Mouse (Mus musculus): ENCODE results near the gene Astn2.
A peak's percentile ranks its signal among the peaks of the same experiment; 100 is the strongest.

The Astn2 gene

DNA sequence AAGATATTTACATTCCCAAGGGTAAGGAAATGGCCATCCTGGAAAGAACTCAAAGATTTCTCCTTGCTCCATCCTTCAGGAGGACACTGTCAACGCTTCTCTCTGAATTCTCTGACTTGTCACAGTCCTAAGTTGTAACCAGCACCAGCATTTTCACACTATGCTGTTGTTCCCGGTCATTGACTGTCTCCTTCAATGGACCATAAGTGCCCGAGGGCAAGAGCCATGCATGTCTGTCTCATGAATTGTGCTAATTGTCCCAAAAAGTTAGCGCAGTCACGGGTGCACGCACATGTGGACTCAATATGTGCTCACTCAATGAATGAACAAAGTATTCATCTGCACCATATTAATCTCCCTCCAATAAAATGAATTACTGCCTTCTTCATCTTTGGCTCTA lies 741.2 kb downstream of the Astn2 start:
- no peak for DNase-seq

DNA sequence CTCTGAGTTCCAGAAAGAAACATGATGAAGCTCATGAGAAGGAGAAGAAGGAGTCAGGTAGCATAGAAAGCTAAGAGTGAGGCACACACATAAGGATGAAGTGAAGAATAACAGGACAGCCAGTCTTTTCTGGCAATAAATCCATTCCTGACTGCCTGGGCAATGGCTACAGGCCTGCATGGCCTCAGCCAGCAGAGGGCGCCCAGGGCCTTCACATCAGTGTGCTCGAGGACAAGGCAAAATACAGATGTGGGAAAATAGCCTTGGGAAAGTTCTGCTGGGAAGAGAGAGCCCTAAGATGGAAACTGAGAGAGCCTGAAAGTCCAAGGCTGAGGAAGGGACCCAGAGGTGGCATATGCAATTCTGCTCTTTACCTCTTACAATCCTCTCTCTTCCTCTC lies 749.7 kb downstream of the Astn2 start:
- peak; percentile 15 to 35 for DNase-seq

DNA sequence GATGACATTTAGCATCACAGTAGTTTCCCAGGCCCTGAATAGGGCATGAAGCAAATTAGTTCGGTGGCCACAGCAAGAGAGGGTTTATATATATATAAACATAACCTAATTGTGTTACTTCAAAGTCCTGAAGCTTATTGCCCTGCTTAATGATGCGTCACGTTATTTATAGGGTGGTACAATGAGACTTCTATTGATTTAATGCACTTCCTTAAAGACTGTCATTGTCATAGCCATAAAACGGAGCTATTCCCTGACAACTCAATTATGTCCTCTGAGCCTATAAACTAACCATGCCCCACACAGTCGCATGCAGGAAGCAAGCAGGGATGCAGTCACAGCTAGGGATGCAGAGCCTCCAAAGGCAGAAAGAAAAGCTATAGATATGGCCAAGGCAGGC lies 761.8 kb downstream of the Astn2 start:
- no peak for DNase-seq

DNA sequence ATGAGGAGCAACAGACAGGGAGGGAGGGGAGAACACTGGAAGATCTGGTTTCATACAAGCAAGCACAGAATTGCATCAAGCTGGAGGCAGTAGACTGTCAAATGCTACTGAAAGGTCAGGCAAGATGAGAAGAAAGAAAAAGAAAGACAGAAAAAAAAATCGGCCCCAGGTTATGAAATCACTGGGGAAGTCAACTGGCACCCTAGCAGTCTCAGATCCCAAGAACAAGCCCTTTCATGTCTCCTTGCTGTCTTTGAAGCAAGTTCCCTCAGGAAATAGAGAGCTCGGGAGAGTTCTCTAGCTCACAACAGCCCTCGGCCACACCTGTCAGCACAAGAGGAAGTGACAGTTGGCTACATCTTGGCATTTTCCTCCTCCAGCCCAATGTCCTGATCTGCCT lies 766.2 kb downstream of the Astn2 start:
- no peak for DNase-seq

DNA sequence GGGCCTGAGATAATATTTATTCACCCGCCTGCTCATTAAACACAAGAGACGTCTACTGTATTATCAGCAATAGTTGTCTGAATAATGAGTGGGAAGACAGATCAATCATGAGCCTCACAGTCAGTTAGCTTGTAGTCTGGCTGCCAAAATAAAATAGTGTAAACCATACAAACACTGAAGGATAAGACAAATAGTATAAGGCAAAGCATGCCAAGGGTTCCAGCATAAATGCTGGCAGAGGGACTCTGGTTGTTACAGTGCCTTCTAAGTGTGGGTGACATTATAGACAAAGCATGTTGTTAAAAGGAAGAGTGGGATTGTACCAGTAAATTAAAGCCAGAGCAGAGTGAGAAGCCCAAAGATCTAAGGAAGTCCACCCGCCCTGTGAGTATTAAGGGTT lies 784.3 kb downstream of the Astn2 start:
- DNase-seq = no peak

DNA sequence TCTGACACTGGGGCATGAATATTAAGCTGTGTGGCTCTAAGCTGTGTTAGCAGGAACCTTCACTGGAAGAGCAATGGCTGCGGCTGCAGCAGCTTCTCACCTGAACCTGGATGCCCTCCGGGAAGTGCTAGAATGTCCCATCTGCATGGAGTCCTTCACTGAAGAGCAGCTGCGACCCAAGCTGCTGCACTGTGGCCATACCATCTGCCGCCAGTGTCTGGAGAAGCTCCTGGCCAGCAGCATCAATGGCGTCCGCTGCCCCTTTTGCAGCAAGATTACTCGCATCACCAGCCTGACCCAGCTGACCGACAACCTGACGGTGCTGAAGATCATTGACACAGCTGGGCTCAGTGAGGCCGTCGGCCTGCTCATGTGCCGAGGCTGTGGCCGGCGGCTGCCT lies 791.3 kb downstream of the Astn2 start:
- no peak for DNase-seq

DNA sequence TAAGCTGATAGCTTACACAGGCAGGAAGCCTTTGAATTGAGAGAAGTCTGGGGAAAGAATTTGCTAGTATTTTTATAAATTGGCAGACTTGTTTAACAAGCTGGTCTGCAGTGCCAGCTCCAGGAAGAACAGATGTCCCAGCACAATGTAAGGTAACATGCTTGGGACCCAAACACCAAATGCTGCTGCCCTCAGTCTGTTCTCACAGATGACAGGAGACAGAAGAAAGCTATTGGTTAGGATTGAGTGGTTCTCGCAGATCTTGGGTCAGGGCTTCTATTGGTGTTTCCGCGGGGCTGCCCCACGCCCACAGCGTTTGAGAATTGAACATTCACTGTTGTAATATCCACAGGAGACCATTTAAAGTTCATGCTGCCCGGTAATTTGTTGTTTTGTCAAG lies 793.5 kb downstream of the Astn2 start:
- no peak for DNase-seq

DNA sequence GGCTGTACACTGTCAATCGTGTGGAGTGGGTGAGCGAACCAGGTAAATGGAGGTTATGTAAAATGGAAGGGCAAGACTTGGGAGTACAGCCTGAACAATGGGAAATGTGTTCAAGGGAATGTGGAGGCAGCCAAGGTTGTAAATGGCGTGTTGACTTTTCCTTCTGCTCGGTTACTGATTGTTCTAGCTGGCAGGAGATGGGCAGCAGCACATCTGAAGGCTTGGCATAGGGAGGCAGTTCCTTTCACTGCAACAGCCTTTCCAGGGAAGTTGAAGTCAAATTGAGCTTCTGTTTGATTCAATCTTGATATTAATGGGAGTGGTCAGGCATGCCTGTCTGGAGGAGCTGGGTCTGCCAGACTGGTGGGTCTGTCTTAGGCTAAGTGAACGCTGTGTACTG lies 794.1 kb downstream of the Astn2 start:
- no peak for DNase-seq

DNA sequence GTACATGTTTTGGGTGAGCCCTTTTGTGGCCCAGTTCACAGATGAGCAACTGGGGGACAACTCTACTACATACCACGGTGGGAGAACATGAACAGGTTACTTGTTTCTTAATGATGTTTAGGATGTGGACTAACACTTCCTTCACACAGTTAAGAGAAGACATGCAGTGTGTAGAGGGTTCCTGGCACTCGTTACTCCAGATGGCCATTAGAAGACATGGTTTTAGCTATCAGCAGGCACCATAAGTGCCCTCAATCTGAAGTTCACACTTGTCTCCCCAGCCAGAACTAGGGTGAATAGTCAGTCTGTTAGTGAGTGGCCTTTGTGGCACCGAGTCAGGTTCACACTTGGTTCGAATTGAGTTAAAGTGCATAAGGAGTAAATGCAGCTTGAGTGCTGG lies 796.3 kb downstream of the Astn2 start:
- DNase-seq = no peak

DNA sequence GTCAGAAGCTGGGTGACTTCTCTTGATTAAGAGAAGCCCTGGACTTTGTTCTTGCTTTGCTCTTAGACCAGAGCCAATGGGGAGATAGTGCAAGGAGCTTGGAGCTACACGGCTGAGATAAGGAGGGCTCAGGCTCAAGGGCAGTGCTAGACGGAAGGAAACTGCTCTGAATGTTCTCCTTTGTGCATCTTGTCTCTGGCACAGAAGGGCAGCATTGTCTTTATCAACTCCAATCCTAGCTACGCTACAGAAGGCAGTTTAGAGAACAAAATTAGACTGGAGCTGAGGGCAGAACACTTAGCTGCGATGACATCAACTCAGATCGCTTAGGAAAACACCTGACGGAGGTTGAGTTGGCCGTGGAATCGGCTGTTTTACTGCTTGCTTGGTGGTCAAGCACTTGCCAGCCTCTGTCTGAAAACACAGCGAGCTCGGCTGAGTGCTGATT lies 797.2 kb downstream of the Astn2 start:
- DNase-seq = no peak

DNA sequence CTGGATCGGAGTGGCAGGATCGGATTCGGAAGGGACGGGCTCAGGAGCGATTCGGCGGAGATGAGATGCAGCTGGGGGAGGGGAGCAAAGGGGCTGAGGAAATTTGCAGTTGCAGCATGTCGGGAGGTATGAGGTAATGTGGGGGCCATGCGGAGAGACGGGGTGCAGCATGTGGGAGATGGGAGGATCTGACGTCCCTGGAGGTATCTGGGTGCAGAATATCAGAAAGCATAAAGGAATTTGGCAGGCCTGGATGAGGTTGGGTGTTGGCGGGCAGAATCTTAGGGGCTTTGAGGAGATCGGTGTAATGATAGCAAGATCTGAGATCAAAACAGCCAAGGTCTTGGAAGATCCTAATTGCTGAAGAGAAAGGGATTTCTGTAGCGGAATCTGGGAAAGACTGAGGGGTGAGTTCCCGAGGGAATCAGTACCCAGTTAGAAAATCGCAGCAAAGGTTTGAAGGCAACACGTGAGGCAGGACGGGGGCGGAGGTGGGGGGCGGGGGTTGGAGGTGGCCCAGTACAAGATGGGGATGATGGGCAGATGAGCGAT lies 799.2 kb downstream of the Astn2 start:
- no peak for DNase-seq

DNA sequence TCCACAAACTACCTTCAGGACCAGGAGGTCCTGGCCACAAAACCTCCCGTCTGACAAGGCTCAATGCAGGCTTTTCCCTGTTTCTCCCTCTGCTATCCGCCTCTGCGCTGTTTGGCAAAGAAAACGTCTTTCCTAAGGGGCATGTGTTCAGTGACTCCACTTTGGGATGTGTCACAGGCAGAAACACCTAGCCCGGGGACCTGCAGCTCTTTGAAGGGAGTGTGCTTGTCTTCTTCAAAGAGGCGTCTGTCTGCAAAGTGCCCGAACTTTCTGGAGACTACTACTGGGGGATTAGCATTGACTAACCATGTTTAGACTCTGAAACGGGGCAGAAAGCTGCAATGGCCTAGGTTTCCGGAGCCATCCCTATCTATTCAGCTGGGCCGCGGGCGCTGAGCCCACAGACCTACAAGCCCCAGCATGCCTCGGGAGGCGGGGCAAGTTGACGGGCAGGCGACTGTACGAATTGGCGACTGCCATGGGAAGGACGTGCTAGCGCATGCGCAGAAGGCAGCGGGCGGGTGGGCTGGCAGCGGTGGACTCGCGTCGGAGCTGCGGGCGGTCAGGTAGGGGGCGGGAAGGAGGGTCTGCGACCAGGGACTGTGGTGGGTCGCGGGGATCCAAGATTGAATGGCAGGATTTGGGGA lies 799.8 kb downstream of the Astn2 start, which contains the start of gene Trim32:
Gene Trim32, plus strand, starts transcription at position 483 of the 647 bp plus-strand sequence.
- peak; percentile 97 to 98 for DNase-seq

DNA sequence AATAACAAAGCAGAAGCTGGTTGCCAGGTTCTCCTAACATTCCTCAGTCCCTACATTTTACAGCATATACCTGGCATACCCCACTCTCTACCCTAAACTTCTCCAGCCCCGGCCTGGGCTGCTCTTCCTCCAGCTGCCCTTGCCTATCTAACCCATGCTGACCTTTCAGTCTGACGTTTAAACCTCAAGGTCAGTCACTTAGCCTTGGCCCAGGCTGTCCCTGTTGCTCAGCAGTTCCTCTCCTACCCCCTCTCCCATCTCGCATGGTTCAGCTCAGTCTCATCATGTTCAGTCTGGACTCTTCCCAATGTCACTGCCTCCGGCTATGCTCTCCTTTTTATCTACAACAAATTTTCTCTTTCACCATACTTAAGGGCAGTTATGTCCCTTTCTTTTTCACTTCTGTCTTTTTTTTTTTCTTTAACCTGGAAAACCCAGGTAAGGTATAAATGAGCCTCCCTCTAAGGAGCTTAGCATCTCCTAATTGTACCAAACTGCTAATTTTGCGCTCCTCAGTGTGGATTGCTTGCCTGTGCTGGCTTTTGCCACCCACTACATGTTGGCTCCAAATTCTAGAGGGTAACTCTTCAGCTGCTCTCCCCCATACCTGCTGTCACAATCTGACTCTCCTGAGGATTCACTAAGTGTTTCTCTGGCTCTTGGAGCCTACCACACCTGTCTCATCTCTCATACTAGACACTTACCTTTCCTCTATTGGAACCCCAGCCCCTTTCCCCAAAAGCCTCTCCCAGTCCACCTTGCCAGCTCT lies 809.6 kb downstream of the Astn2 start:
- DNase-seq = no peak

DNA sequence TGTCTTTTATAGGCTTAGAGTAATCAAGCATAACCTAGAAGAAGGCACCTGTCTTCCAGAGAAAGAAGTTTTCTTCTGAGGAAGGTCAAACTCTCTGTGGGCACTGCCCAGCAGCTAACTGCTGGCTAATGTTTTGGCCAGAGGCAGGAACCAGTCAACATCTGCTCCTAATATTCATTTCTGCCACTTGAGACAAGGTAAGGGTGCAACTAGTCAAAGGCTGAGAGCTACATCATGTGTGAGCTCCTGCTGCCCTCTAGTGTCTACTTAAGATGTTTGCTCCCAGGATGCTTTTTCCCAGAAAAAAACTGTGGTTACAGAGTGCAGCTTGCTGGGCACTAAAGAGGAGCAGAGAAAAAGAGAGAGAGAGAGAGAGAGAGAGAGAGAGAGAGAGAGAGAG lies 814.6 kb downstream of the Astn2 start:
- peak in 1 of 2 experiments; percentile 19 for DNase-seq

DNA sequence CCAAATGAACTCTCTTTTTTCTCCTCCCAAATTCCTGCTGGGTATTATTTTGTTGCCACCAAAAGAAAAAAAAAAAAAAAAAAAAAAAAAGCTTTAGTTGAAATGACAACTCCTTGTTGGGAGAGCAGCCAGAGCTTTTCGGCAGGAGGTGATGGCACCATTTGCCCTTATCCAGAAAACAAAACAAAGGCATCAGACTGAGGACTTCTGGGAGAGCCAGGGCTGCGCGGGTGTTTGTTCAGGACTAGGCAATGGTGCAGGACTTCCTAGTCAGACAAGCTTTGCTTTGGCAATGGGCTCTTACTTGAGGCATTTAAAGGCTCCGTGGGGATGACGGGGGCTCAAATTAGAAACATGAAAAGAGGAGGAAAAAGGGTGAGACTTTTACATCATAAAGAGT lies 817.5 kb downstream of the Astn2 start:
- no peak for DNase-seq

DNA sequence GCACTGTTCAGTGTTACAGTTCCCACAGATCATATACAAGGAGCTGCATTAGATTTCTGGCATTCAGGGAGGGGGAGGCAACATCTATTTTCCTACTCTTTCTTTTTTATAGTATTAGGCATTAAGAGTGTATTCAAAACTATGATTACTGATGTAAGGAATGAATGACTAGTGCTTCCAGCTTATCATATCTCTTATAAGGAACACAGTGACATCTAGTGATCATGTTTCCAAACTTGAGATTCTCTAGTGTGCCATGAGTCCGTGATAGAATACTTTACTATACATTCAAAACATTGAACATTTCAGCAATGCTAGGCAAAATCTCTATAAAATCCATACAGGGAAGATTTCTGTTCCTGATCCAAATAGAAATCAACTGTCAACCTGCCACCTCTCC lies 824.2 kb downstream of the Astn2 start:
- no peak for DNase-seq

DNA sequence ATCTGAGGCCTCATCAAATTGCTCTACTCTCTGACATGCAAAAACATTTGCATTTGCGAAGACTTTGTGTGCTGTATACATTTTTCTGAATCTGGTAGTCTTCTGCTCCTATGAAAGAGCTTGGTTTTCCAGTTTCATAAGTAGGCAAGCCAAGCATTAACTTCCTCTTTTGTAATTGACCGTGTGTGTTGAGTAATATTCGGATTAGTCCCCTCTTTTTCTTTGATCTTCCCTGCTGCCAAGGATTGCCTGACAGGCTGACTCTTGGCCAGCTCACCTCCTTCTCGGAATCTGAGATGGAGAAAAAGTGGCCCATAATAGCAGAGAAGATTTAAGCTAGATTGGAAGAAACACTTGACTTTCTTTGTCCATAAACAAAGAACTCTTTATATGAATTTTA lies 838.9 kb downstream of the Astn2 start:
- peak in 1 of 2 experiments; percentile 13 for DNase-seq

DNA sequence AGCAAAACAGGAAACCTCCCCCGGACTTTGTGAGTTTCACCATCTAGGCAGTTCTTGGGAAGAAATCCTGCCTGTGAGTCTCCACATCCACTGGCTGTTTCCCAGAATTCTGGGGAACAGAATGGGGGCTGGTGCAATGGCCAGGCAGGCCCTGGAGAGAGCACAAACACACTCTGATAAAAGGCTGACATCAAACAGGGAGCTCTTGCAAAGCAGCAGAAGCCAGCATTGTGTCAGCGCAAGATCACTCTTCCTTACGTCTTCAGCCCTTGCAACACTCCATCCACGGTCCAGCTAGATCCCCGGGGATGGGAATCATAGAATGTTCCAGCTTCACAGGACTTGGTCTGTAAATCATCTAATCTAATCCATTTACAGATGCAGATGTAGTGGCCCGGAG lies 855.9 kb downstream of the Astn2 start:
- DNase-seq = peak; percentile 24 to 52

DNA sequence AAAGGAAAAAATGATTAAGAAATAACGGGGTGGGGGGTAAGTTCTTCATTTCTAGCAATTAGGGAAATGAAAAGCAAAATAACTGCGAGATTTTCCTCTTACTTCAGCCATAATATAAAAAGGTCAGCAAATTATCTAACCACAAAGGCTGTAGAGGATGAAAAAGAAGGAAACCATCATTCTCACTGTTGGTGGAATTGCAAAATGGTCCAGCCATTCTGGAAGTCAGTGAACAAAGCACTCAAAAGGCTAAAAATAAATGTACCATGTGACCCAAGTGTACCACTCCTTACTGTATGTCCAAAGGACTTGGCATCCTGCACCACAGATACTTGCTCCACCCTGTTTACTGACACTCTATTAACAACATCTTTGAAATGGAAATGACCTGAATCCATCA lies 858.8 kb downstream of the Astn2 start:
- DNase-seq = no peak

DNA sequence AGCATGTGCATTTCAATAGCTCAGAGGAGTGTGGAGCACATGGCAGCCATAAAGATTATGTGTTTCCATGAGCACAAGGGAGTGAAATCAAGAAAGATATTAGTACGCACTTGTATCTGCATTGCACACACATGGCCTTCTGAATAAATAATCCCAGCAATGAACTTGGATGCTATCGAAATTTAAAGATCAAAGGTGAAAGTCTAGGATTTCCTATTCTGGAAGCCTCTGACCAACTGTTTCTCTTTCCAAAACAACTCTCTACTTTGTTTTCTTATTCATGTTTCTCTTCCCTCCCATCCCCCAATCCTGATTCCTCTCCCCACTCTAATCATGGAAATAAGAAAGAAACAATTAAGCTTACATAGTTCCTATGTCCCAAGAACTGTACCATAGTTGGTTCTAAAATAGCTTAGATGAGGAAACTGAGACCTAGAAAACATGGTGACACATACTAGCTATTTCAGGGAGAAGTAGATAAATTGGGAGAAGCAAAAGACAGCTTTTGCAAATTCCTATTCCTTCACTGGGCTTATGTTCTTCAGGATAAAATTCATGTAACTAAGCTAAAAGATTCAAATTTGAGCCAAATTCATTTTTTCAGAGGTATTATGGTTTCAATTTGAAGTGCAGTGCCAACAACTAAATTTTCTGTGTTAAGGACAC lies 872.2 kb downstream of the Astn2 start:
- no peak for DNase-seq

DNA sequence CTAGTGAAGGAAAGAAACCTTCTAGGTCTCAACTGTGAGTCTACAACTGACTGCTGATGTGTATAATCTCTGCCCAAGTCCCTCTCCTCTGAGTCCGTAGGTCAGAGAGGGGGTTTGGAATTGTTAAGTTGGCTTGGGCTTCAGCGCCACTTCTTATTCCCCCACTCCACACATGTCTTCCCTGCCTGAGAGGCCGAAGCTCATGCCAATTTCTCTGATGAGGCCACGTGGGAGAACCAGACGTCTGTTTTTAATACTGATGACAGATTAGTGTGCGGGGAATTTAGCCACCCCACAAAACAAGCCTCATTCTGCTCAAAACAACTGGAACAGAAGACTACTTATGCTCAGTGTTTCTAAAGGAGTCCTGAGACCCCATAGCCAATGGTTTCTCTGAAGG lies 872.8 kb downstream of the Astn2 start:
- no peak for DNase-seq

DNA sequence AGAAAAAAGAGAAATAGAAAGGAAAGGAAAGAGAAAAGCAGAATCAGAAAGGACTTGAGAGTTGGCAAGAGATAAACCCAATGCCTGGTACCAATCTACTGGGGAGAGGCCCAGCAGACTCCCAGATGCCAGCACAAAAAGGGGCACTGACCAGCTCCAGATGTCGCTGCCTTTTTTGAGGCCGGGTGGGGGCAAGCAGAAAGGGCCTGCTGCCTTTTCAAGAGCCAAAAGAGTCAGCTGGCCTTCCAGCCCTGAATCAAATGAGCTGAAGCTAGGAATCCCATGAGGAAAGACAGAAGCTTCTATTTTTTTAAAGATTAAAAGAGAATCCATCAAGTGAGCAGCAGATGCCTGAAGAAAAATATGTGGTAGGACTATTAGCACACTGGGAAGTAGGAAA lies 873.5 kb downstream of the Astn2 start:
- DNase-seq = no peak

DNA sequence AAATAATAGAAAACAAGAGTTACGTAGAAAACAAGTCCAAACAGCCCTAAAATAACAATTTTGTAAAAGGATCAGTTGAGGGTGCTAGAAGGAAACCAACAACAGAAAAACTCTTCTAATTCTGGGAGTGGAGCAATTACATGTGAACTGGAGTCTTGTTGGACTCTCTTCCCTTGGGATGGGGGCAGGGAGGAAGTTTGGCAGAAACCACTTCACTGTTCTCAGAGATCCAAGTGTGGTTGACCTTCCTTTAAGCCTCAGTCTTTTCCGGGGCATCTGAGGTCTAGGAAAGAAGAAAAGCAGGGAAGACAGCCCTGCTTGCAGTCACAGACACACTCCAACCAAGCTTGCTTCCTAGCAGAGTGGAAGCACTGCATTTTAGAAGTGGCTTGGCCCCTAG lies 896.3 kb downstream of the Astn2 start:
- DNase-seq = no peak

DNA sequence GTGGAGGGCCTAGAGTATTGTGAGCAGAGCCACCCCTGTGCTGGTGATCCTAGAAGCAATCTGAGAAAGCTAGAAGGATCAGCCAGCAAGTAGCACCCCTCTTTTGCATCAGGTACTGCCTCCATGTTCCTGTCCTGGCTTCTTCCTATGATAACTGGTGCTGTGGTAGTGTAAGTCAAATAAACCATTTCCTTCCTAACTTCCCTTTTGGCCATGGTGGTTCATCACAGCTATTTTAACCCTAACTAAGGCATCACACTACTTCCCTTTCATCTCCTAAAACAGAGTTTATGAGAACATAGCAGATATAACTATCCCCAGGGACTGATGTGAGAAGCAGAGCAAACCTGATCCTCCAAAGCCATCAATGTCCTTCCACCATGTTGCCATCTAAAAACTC lies 897.5 kb downstream of the Astn2 start:
- DNase-seq = no peak
